Mouse (Mus musculus) heart, postnatal 0 days (tissue): Measurements from ENCODE around the gene Farsb. TPM values are rescaled to one million over a fixed set of nuclear protein-coding genes. Genes with fewer than 3 reads are reported as not detected.
A peak's percentile ranks its signal among the peaks of the same experiment; 100 is the strongest.

Source experiments
- ATAC-seq: fragments of 200-750 bp; cut with Nextera tagmentation; 2 replicates; pipeline ENCODE4 v1.8.0; 2017; ENCODE audit warnings: low read depth, moderate number of reproducible peaks, moderate library complexity; ENCODE audit not compliant: insufficient read depth
- DNase-seq: peaks from one replicate; pipeline ENCODE4 v3.0.0-alpha.2; 2016; ENCODE audit warnings: low spot score
- H3K27ac ChIP-seq: fragments of 300-500 bp; sonication (generic); 2 replicates; pipeline ENCODE4 v1.5.1; 2014; ENCODE audit warnings: low read depth, mild to moderate bottlenecking
- H3K27me3 ChIP-seq: fragments of 300-500 bp; sonication (generic); 2 replicates; pipeline ENCODE4 v1.6.1; 2014; ENCODE audit warnings: low read length, mixed read lengths; ENCODE audit not compliant: control insufficient read depth, insufficient read depth
- H3K36me3 ChIP-seq: fragments of 300-500 bp; sonication (generic); replicated peaks from 2 replicates; pipeline ENCODE4 v1.6.1; 2014; ENCODE audit warnings: low read length, mixed read lengths; ENCODE audit not compliant: control insufficient read depth, insufficient read depth
- H3K4me1 ChIP-seq: fragments of 300-500 bp; sonication (generic); 2 replicates; pipeline ENCODE4 v1.6.1; 2014; ENCODE audit warnings: antibody characterized with exemption; ENCODE audit not compliant: control insufficient read depth, insufficient read depth
- H3K4me2 ChIP-seq: fragments of 300-500 bp; sonication (generic); 2 replicates; pipeline ENCODE4 v1.6.1; 2014; ENCODE audit warnings: low read depth, mild to moderate bottlenecking, low read length, moderate library complexity
- H3K4me3 ChIP-seq: fragments of 300-500 bp; sonication (generic); 2 replicates; pipeline ENCODE4 v1.5.1; 2014; ENCODE audit warnings: low read depth, low read length
- H3K9ac ChIP-seq: fragments of 300-500 bp; sonication (generic); replicated peaks from 2 replicates; pipeline ENCODE4 v1.6.1; 2014; ENCODE audit warnings: low read depth, low read length, mixed read lengths
- H3K9me3 ChIP-seq: fragments of 300-500 bp; sonication (generic); replicated peaks from 2 replicates; pipeline ENCODE4 v1.6.1; 2016; ENCODE audit warnings: low read length; ENCODE audit not compliant: control insufficient read depth
- CTCF ChIP-seq: IDR thresholded peaks from 2 replicates; pipeline ENCODE4 v1.5.1; 2016; ENCODE audit warnings: antibody characterized with exemption, control low read depth, low read depth
- EP300 ChIP-seq: IDR thresholded peaks from 2 replicates; pipeline ENCODE4 v1.6.1; 2016; ENCODE audit warnings: antibody characterized with exemption, low read depth
- WGBS: fragments of 180-500 bp; shearing (Covaris S2); extraction: QIAGEN DNeasy Blood & Tissue Kit; methylation state at CpG from one replicate; pipeline ENCODE4 v1.1.7; 2014; 5-methylcytosine and 5-hydroxymethylcytosine counted together
- polyA plus RNA-seq: library from polyadenylated mRNA; unstranded; fragments of >200 nt; fragmentation: Nextera tagmentation; extraction: Ambion mirVana; gene quantifications from 2 replicates; pipeline ENCODE4 v1.2.1, GENCODE M21; 2015
- total RNA-seq: library from RNA; depleted of rRNA; stranded (reverse); fragments of >200 nt; gene quantifications from 2 replicates; pipeline ENCODE4 v1.2.3, GENCODE M21; 2014; ENCODE audit warnings: low replicate concordance

Farsb gene
- total and polyA plus RNA-seq, 2 experiments from 2014 or later = 55.8 to 75.1 TPM

DNA sequence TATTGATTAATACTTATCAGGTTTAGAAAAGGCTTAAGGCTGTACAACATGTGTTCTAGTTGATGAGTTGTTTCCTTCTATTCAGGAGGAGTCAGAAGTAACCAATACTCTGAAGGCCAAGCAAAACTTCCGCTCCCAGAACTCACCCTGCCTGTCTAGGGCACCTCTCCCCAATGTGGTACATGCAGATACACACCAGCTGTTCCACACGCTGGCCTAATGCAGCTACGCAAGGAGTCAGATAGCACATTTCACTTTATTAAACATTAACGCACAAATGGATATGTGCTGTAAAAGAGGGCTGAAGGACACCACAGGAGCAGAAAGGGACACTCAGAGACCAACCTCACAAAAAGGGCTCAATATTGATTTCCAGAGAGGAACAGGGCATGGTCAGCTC, 63.8 kb downstream of the Farsb start:
- Histone ChIP-seq H3K4me1 (peaks cover 26% of the 10 kb centered on the region), H3K27ac (no peak overlapping the region), H3K4me3 (no peak overlapping the region), H3K27me3 (no peaks in the 10 kb centered on the region), H3K9ac (no peak overlapping the region), H3K4me2 (no peak overlapping the region), H3K36me3 (peaks cover 4% of the 10 kb centered on the region; the same call in 1 of the 2 replicates), H3K9me3 (no peaks in the 10 kb centered on the region)
- WGBS = 87% methylated on average over 4 of the region's 4 CpGs
- ATAC-seq (no peak), DNase-seq (no peak)
- TF ChIP-seq CTCF = no peak
- TF ChIP-seq EP300 = no peak

DNA sequence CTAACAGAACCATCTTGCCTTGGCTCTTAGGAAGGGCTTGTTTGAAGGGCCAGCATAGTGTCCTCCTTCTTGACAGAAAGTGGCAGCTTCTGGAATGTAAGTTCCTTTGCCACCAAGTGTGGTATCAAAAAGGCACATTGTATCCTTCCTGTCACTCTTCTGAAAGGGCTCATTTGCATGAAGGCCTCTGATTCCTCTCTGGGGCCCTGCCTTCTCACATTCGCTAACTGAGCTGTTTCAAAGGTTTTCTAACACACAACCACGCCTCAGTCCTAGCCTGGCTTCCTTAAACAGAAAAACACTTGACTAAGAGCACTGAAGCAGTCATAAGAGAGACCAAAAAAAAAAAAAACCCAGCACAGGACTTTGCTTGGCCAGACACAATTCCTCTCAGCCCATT, 66.1 kb downstream of the Farsb start:
- no peak overlapping the region for H3K9ac ChIP-seq
- WGBS = 82% methylated on average over 2 of the region's 2 CpGs

DNA sequence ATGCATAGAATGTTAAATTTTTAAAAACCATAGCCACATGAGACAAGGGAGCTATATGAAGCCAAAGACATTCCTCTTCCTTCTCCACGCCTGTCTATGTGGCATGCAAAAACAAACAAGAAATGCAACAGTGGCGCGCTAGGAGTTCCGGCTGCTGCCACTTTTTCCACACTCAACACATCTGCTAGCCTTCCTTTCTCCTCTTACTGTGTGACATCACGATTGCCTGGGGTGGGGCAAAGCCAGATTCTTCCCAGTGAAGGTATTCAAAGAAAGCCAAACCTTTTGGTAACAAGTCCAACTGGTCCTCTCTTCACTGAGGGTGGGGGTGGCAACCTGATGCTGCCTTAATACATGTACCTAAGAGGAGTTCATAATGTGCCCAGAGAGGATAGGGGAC, 66.9 kb downstream of the Farsb start:
- DNase-seq (no peak), ATAC-seq (no peak)
- no peaks in the 10 kb centered on the region for H3K27me3 ChIP-seq
- no peak overlapping the region for H3K9ac ChIP-seq
- H3K27ac ChIP-seq = no peak overlapping the region
- no peaks in the 10 kb centered on the region for H3K9me3 ChIP-seq
- TF ChIP-seq EP300 (no peak), CTCF (no peak)
- H3K4me3 ChIP-seq = no peak overlapping the region
- peaks cover 9% of the 10 kb centered on the region for H3K36me3 ChIP-seq
- WGBS = 81% methylated on average over 5 of the region's 5 CpGs
- no peak overlapping the region for H3K4me2 ChIP-seq
- peaks cover 16% of the 10 kb centered on the region for H3K4me1 ChIP-seq

More for the DNA sequence above, 66.1 kb downstream of the Farsb start:
- ATAC-seq = no peak
- H3K4me3 ChIP-seq = no peak overlapping the region
- DNase-seq = no peak
- peaks cover 8% of the 10 kb centered on the region for H3K36me3 ChIP-seq
- TF ChIP-seq EP300 (no peak), CTCF (no peak)
- no peak overlapping the region for H3K27ac ChIP-seq
- no peaks in the 10 kb centered on the region for H3K27me3 ChIP-seq
- H3K4me2 ChIP-seq = no peak overlapping the region
- H3K9me3 ChIP-seq = no peaks in the 10 kb centered on the region
- H3K4me1 ChIP-seq = peaks cover 19% of the 10 kb centered on the region

DNA sequence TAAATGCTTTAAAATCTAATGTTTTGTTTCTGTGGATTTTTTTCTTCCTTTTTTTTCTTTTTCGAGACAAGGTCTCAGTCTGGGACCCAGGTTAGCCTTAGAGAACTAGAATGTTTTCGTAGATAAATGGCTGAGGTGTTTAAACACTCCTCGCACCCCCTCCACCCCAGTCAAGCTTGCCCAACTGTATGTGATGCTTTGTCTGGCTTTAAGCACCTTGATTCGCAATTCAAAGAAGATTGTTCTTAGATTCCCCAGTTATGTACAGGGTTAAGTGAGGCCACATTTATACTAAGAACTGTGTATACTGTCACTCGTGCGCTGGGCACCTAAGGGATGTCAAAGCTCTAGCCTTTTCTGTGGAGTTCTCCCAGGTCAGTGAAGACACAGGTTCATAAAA, 68.4 kb downstream of the Farsb start:
- DNase-seq (no peak), ATAC-seq (no peak)
- no peak overlapping the region for H3K27ac ChIP-seq
- 90% methylated on average over 6 of the region's 6 CpGs for WGBS
- no peak for TF ChIP-seq EP300
- TF ChIP-seq CTCF = no peak
- H3K9me3 ChIP-seq = no peaks in the 10 kb centered on the region
- H3K9ac ChIP-seq = no peak overlapping the region
- peaks cover 9% of the 10 kb centered on the region for H3K36me3 ChIP-seq
- H3K4me1 ChIP-seq = peaks cover 10% of the 10 kb centered on the region; the same call in 1 of the 2 replicates
- H3K4me3 ChIP-seq = no peak overlapping the region
- no peaks in the 10 kb centered on the region for H3K27me3 ChIP-seq
- H3K4me2 ChIP-seq = no peak overlapping the region

DNA sequence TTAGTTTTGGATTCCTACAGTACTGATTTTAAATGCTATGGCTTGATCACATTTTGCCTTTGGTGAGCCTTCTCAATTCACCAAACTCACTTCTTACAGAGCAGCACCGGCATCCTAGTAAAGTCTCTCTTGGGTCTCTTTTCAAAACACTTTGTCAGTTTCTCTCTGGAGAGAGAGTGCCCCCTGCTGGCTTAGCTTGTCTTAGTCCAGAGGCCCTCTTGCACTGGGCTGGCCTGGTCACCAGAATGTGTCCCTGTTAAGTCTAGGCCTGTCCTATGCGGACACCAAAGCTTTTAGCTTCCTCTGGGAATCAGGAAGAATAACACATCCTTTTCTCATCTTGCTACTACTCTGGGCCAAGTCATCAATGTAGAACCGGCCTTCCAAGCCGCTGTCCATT, 69.1 kb downstream of the Farsb start:
- WGBS = 52% methylated on average over 4 of the region's 4 CpGs
- Histone ChIP-seq H3K9me3 (no peaks in the 10 kb centered on the region), H3K27me3 (no peaks in the 10 kb centered on the region), H3K4me1 (peaks cover 6% of the 10 kb centered on the region; the same call in 1 of the 2 replicates), H3K4me2 (no peak overlapping the region), H3K4me3 (no peak overlapping the region), H3K9ac (no peak overlapping the region), H3K36me3 (peaks cover 5% of the 10 kb centered on the region), H3K27ac (no peak overlapping the region)
- peak; percentile 81 for ATAC-seq
- DNase-seq = peak; percentile 73
- TF ChIP-seq CTCF (peak; percentile 86), EP300 (no peak)
